Mouse (Mus musculus): ENCODE data around the gene Dlx5.

- TF ChIP-seq TCF3 (IDR thresholded peaks at IDR 0.05; ENCODE audit: insufficient read length, low read depth) (no peak), SRF (IDR thresholded peaks at IDR 0.05; ENCODE audit: control insufficient read depth, insufficient read length, low read depth) (no peak), POLR2A (IDR thresholded peaks at IDR 0.05; ENCODE audit: insufficient read length, low read depth) (no peak), REST (IDR thresholded peaks at IDR 0.05; ENCODE audit: insufficient read depth, insufficient read length) (no peak), USF1 (IDR thresholded peaks at IDR 0.05; ENCODE audit: low read depth) (no peak), MAX (IDR thresholded peaks at IDR 0.05; ENCODE audit: low read depth) (no peak), E2F4 (IDR thresholded peaks at IDR 0.05; ENCODE audit: insufficient read depth) (no peak)
These were observed 20.6 kb downstream of the Dlx5 start for GRCm38 (mm10) chr6:6861086-6861797.

All from myocyte (in vitro differentiated cells).